Mouse (Mus musculus): ENCODE data around the gene Emc1.

DNA sequence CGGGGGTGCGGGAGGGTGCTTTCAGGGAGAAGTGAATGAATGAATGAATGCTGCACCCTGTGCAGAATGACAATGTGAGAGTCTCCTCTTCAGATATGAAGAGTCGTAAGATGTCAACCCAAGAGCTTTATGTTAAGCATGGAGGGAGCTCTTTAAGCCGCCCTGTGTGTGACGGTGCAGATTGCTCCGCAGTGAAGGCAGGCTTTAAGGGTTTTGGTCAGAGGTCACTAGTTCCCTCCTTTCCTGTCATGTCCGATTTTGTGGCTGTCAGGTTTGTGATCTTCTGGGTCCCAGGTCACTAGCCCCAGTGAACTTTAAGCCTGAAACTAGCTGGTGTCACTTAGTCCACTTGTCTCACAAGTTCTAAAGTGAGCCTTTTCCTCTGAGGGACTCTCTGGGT, 445 bp downstream of the Emc1 start:
- no peak for TF ChIP-seq CTCF (IDR thresholded peaks at IDR 0.05; ENCODE audit: low read depth, low read length)
- no peak for TF ChIP-seq EP300 (IDR thresholded peaks at IDR 0.05; ENCODE audit: insufficient read depth, low read depth, low read length)
- no peak for TF ChIP-seq POLR2A (IDR thresholded peaks at IDR 0.05; ENCODE audit: insufficient read depth, low read length)
